Mouse (Mus musculus): Measurements from ENCODE around the gene Grm2. TPM values are rescaled to one million over a fixed set of nuclear protein-coding genes. Genes with fewer than 3 reads are reported as not detected.
A peak's percentile ranks its signal among the peaks of the same experiment; 100 is the strongest.
"Not testable (repeated sequence)": the region's sequence is repeated elsewhere in the genome, so short reads cannot be mapped to it uniquely, and the experiment has no call there.

Grm2 gene
- polyA plus RNA-seq, 1 experiment from 2014 or later: 9.5 TPM

DNA sequence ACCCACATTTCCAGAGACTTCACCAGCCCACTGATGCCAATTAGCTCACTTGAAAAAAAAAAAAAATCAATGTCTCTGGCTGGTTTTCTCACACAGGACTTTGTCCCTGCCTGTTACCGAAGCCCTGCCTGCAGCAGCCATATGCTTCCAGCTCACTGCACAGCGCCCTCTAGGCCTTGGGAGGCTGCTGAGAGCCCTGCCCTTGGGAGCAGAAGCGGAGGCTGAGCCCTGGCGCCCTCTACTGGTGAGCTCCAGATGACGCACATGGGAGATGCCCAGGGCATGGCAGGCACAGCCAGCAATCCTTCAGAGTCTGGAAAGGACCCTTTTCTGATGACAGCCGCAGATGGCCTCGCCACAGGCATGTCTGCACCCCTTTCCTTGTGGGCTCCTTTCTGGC lies 12.8 kb downstream of the Grm2 start:
- no peak for ATAC-seq (ENCODE audit: low FRiP score)
- H3K27me3 ChIP-seq (ENCODE audit: control insufficient read depth, insufficient read depth, low read length): no peaks in the 10 kb centered on the region
- peak; percentile 86 for DNase-seq (ENCODE audit: low spot score)
- no peak overlapping the region for H3K27ac ChIP-seq (ENCODE audit: low read depth, low read length)
- H3K36me3 ChIP-seq (ENCODE audit: control insufficient read depth, insufficient read depth, low read length): no peaks in the 10 kb centered on the region
- WGBS: 36% methylated on average over 7 of the region's 7 CpGs
- no peak overlapping the region for H3K9ac ChIP-seq (ENCODE audit: low read depth, low read length)
- no peak overlapping the region for H3K4me3 ChIP-seq (ENCODE audit: low read depth, low read length)
- no peak overlapping the region for H3K4me2 ChIP-seq (replicated peaks; ENCODE audit: low read depth, low read length)
- H3K4me1 ChIP-seq (replicated peaks; ENCODE audit: control insufficient read depth, insufficient read depth, low read length): no peaks in the 10 kb centered on the region
- H3K9me3 ChIP-seq (ENCODE audit: control insufficient read depth, low read length): no peaks in the 10 kb centered on the region

DNA sequence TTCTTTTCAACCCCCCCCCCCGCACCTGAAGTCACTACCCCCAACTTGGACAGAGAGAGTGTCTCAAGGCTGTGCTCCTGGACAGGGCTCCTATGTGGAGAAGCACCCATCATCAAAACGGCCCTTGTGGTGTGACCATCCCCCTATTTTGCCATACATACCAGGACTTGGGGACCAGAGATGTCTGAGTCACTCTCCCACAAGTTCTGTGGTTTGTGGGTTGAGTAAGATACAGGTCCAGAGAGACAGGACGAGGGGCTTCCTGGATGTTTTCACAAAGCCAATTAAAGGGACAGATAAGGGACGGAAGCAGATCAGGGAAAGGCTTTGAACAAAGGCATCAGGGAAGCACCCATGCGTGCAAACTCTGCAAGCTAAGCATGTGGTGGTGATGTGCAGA lies 14.5 kb downstream of the Grm2 start:
- WGBS: 53% methylated on average over 5 of the region's 5 CpGs
- ATAC-seq (ENCODE audit: low FRiP score): no peak

DNA sequence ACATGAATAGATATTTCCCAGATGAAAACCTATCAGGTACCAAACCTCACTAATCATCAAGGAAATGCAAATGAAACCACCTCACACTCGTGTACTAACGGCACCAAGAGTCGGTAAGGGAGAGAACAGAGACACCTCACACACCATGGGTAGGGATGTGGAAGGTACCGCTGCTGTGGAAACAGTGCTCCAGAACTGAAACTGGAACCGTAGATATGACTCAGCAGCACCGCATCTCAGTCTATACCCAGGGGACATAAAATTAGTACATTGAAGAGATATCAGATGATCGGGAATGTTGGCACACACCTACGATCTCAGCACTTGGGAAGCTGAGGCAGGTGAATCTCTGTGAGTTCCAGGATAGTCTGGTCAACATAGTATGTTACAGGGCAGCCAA lies 17.7 kb downstream of the Grm2 start:
- H3K4me1 ChIP-seq (replicated peaks; ENCODE audit: control insufficient read depth, insufficient read depth, low read length): no peaks in the 10 kb centered on the region
- no peaks in the 10 kb centered on the region for H3K36me3 ChIP-seq (ENCODE audit: control insufficient read depth, insufficient read depth, low read length)
- no peak overlapping the region for H3K4me3 ChIP-seq (ENCODE audit: low read depth, low read length)
- H3K9ac ChIP-seq (ENCODE audit: low read depth, low read length): no peak overlapping the region
- no peaks in the 10 kb centered on the region for H3K27me3 ChIP-seq (ENCODE audit: control insufficient read depth, insufficient read depth, low read length)
- no peaks in the 10 kb centered on the region for H3K9me3 ChIP-seq (ENCODE audit: control insufficient read depth, low read length)
- no peak for DNase-seq (ENCODE audit: low spot score)
- no peak overlapping the region for H3K27ac ChIP-seq (ENCODE audit: low read depth, low read length)
- no peak for ATAC-seq (ENCODE audit: low FRiP score)
- WGBS: 90% methylated on average over 8 of the region's 8 CpGs
- H3K4me2 ChIP-seq (replicated peaks; ENCODE audit: low read depth, low read length): no peak overlapping the region

More for the DNA sequence above, 14.5 kb downstream of the Grm2 start:
- Histone ChIP-seq H3K27me3 (ENCODE audit: control insufficient read depth, insufficient read depth, low read length) (no peaks in the 10 kb centered on the region), H3K4me3 (ENCODE audit: low read depth, low read length) (no peak overlapping the region), H3K4me2 (replicated peaks; ENCODE audit: low read depth, low read length) (no peak overlapping the region), H3K36me3 (ENCODE audit: control insufficient read depth, insufficient read depth, low read length) (no peaks in the 10 kb centered on the region), H3K9ac (ENCODE audit: low read depth, low read length) (no peak overlapping the region), H3K27ac (ENCODE audit: low read depth, low read length) (no peak overlapping the region), H3K4me1 (replicated peaks; ENCODE audit: control insufficient read depth, insufficient read depth, low read length) (no peaks in the 10 kb centered on the region), H3K9me3 (ENCODE audit: control insufficient read depth, low read length) (no peaks in the 10 kb centered on the region)
- DNase-seq (ENCODE audit: low spot score): no peak

- DNase-seq (ENCODE audit: low spot score): no peak
- Histone ChIP-seq H3K4me2 (replicated peaks; ENCODE audit: low read depth, low read length) (no peak overlapping the region), H3K9ac (ENCODE audit: low read depth, low read length) (no peak overlapping the region), H3K4me3 (ENCODE audit: low read depth, low read length) (no peak overlapping the region), H3K27me3 (ENCODE audit: control insufficient read depth, insufficient read depth, low read length) (no peaks in the 10 kb centered on the region), H3K27ac (ENCODE audit: low read depth, low read length) (no peak overlapping the region), H3K36me3 (ENCODE audit: control insufficient read depth, insufficient read depth, low read length) (no peaks in the 10 kb centered on the region), H3K9me3 (ENCODE audit: control insufficient read depth, low read length) (no peaks in the 10 kb centered on the region), H3K4me1 (replicated peaks; ENCODE audit: control insufficient read depth, insufficient read depth, low read length) (no peaks in the 10 kb centered on the region)
- 63% methylated on average over 5 of the region's 5 CpGs for WGBS
- no peak for ATAC-seq (ENCODE audit: low FRiP score)
These were observed 23.7 kb downstream of the Grm2 start for GRCm38 (mm10) chr9:106632185-106632584.

GRCm38 (mm10) chr9:106627796-106628195 lies 28.1 kb downstream of the Grm2 start:
- not testable (repeated sequence) for H3K4me2 ChIP-seq (replicated peaks; ENCODE audit: low read depth, low read length); ATAC-seq (ENCODE audit: low FRiP score); H3K9me3 ChIP-seq (ENCODE audit: control insufficient read depth, low read length); H3K4me1 ChIP-seq (replicated peaks; ENCODE audit: control insufficient read depth, insufficient read depth, low read length); H3K27me3 ChIP-seq (ENCODE audit: control insufficient read depth, insufficient read depth, low read length); H3K4me3 ChIP-seq (ENCODE audit: low read depth, low read length); H3K27ac ChIP-seq (ENCODE audit: low read depth, low read length); H3K9ac ChIP-seq (ENCODE audit: low read depth, low read length); DNase-seq (ENCODE audit: low spot score); H3K36me3 ChIP-seq (ENCODE audit: control insufficient read depth, insufficient read depth, low read length)
- WGBS: 32% methylated on average over 8 of the region's 8 CpGs

GRCm38 (mm10) chr9:106626282-106626681 lies 29.6 kb downstream of the Grm2 start, which contains the start of gene Iqcf6:
Iqcf6 (plus strand) TSS chr9:106626582.
- no peak within 1 kb of the TSS for H3K9ac ChIP-seq (ENCODE audit: low read depth, low read length)
- DNase-seq (ENCODE audit: low spot score) (no peak), ATAC-seq (ENCODE audit: low FRiP score) (no peak)
- H3K27ac ChIP-seq (ENCODE audit: low read depth, low read length): no peak within 1 kb of the TSS
- no peaks in the 10 kb centered on the region for H3K27me3 ChIP-seq (ENCODE audit: control insufficient read depth, insufficient read depth, low read length)
- H3K9me3 ChIP-seq (ENCODE audit: control insufficient read depth, low read length): no peaks in the 10 kb centered on the region
- no peaks in the 10 kb centered on the region for H3K4me1 ChIP-seq (replicated peaks; ENCODE audit: control insufficient read depth, insufficient read depth, low read length)
- no peaks in the 10 kb centered on the region for H3K36me3 ChIP-seq (ENCODE audit: control insufficient read depth, insufficient read depth, low read length)
- H3K4me3 ChIP-seq (ENCODE audit: low read depth, low read length): no peak within 1 kb of the TSS
- WGBS: 79% methylated on average over 2 of the region's 2 CpGs
- H3K4me2 ChIP-seq (replicated peaks; ENCODE audit: low read depth, low read length): no peak within 1 kb of the TSS

DNA sequence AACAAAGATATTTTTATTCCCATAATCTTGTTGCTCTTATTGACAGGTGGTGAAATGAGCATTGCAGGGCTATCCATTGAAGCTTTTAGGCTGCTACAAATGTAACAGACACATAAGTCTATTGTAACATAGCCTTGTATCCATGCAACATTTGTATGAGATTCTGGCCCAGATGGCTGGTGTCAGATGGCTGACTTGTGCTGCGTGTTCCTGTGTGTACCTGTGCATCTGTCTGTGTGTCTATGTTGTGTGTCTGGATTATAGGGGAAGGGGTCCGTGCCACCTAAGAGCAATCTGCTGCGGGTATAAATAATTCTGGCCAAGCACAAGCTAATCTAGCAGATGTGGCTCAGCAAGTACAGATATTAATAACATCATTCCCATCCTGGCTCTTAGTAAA lies 38.4 kb downstream of the Grm2 start:
- ATAC-seq (ENCODE audit: low FRiP score): no peak
- 86% methylated on average over 3 of the region's 3 CpGs for WGBS
- H3K4me2 ChIP-seq (replicated peaks; ENCODE audit: low read depth, low read length): no peak overlapping the region

GRCm38 (mm10) chr9:106616306-106616705 lies 39.6 kb downstream of the Grm2 start:
- Histone ChIP-seq H3K27ac (ENCODE audit: low read depth, low read length) (no peak overlapping the region), H3K4me2 (replicated peaks; ENCODE audit: low read depth, low read length) (no peak overlapping the region), H3K4me3 (ENCODE audit: low read depth, low read length) (no peak overlapping the region), H3K36me3 (ENCODE audit: control insufficient read depth, insufficient read depth, low read length) (no peaks in the 10 kb centered on the region), H3K9ac (ENCODE audit: low read depth, low read length) (no peak overlapping the region), H3K9me3 (ENCODE audit: control insufficient read depth, low read length) (no peaks in the 10 kb centered on the region), H3K4me1 (replicated peaks; ENCODE audit: control insufficient read depth, insufficient read depth, low read length) (no peaks in the 10 kb centered on the region), H3K27me3 (ENCODE audit: control insufficient read depth, insufficient read depth, low read length) (no peaks in the 10 kb centered on the region)
- no peak for DNase-seq (ENCODE audit: low spot score)
- WGBS: 85% methylated on average over 9 of the region's 9 CpGs
- no peak for ATAC-seq (ENCODE audit: low FRiP score)

More for the DNA sequence above, 38.4 kb downstream of the Grm2 start:
- DNase-seq (ENCODE audit: low spot score): no peak
- Histone ChIP-seq H3K27ac (ENCODE audit: low read depth, low read length) (no peak overlapping the region), H3K9ac (ENCODE audit: low read depth, low read length) (no peak overlapping the region), H3K4me1 (replicated peaks; ENCODE audit: control insufficient read depth, insufficient read depth, low read length) (no peaks in the 10 kb centered on the region), H3K36me3 (ENCODE audit: control insufficient read depth, insufficient read depth, low read length) (no peaks in the 10 kb centered on the region), H3K27me3 (ENCODE audit: control insufficient read depth, insufficient read depth, low read length) (no peaks in the 10 kb centered on the region), H3K9me3 (ENCODE audit: control insufficient read depth, low read length) (no peaks in the 10 kb centered on the region), H3K4me3 (ENCODE audit: low read depth, low read length) (no peak overlapping the region)

DNA sequence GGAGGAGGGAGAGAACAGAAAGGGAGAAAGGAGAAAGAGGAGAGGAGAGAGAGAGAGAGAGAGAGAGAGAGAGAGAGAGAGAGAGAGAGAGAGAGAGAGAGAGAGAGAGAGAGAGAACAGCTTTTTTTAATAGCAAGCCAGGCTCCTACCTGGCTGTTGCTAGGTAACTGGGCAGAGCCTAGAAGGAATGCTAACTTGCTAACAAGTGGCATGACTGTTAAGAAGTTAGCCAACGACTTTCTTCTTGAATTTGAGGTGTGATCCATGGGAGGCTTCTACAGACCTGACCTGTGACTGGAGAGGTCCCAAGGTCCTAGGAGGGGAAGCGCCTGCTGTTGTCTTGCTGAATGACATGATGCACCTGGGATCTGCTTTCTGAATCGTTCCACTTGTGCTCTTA lies 41.3 kb downstream of the Grm2 start:
- Histone ChIP-seq H3K27ac (ENCODE audit: low read depth, low read length) (no peak overlapping the region), H3K27me3 (ENCODE audit: control insufficient read depth, insufficient read depth, low read length) (no peaks in the 10 kb centered on the region), H3K9me3 (ENCODE audit: control insufficient read depth, low read length) (no peaks in the 10 kb centered on the region), H3K4me3 (ENCODE audit: low read depth, low read length) (no peak overlapping the region), H3K36me3 (ENCODE audit: control insufficient read depth, insufficient read depth, low read length) (no peaks in the 10 kb centered on the region), H3K9ac (ENCODE audit: low read depth, low read length) (no peak overlapping the region), H3K4me1 (replicated peaks; ENCODE audit: control insufficient read depth, insufficient read depth, low read length) (no peaks in the 10 kb centered on the region), H3K4me2 (replicated peaks; ENCODE audit: low read depth, low read length) (no peak overlapping the region)
- ATAC-seq (ENCODE audit: low FRiP score) (no peak), DNase-seq (ENCODE audit: low spot score) (no peak)
- 45% methylated on average over 3 of the region's 3 CpGs for WGBS

Measured in hindbrain, embryonic 11.5 days (tissue).